Mouse (Mus musculus): ENCODE data around the gene Khdc1a. TPM values are rescaled to one million over a fixed set of nuclear protein-coding genes. Genes with fewer than 3 reads are reported as not detected.

Gene Khdc1a
- polyA plus RNA-seq, 1 experiment from 2014 or later: not detected

DNA sequence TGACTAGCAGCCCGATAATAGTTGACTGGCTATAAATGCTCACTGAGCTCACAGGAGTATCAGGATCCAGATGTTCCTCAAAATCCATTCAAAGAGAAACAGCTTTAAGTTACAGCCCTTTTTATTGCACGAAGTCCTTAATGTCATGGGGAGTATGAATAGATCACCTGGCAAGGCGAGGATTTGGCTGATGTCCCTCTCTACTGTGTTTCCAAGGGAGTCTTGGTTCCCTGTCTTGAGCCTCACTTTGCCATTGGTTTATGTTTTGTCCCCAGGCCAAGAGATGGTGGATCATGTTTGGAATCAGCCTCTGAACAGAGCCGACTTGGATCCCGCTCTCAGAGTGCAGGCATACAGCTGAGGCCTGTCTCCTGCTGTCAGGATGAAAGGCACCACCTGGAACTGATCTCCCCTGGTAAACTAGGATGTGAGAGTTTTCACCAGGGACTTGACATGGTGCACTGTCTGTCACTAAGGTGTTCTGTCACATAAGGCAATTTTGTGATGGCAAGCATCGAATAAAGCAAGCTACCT, 41.8 kb downstream of the Khdc1a start:
- Histone ChIP-seq H3K36me3 (no peaks in the 10 kb centered on the region), H3K9ac (replicated peaks) (no peak overlapping the region), H3K4me1 (replicated peaks) (no peaks in the 10 kb centered on the region), H3K9me3 (no peaks in the 10 kb centered on the region), H3K27me3 (no peaks in the 10 kb centered on the region), H3K4me3 (replicated peaks) (no peak overlapping the region), H3K27ac (no peak overlapping the region), H3K4me2 (no peak overlapping the region)
- WGBS: 58% methylated on average over 6 of the region's 6 CpGs
- no peak for ATAC-seq (ENCODE audit: insufficient number of reproducible peaks, insufficient read depth, low FRiP score, low TSS enrichment, low read depth)

Other genes with a start within 250 kb of the Khdc1a start
- gene Tmem14a, start 131.1 kb upstream of the Khdc1a start, polyA plus RNA-seq (2016; fragmentation: Nextera tagmentation; extraction: Ambion mirVana): 9.1 and 11.3 TPM in 2 replicates
- gene Gsta3, start 109.1 kb upstream of the Khdc1a start, polyA plus RNA-seq (2016; fragmentation: Nextera tagmentation; extraction: Ambion mirVana): 0.37 and 0.38 TPM in 2 replicates
- not detected in 2 replicates for gene Khdc1c, start 18.7 kb downstream of the Khdc1a start, polyA plus RNA-seq (2016; fragmentation: Nextera tagmentation; extraction: Ambion mirVana)
- gene Khdc1b, start 33.9 kb downstream of the Khdc1a start, polyA plus RNA-seq (2016; fragmentation: Nextera tagmentation; extraction: Ambion mirVana): 0.18 and 0.20 TPM in 2 replicates

Data from limb, embryonic 12.5 days (tissue).